ENCODE assay signal across 22 mouse cellular contexts in the genomic region with DNA sequence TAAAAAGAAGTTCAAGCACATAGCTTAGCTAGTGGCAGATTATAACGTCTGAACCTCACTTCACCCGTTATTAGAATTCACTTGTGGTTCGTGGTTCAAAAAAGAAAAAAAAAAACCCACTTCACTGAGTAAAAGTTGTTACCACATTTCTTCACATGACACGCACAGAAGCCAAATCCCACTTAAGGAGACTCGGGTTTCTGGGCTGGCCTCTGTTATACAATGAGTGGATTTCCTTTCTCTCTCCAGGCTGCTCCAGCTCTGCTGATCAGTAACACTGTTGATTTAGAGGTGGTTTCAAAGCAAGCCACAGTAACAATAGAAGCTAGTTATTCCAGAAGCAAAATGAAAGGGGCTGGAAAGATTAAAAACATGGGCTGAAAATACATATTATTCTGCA.
DNase-seq lines count a peak whose midpoint lies in the region; ATAC-seq and TF ChIP-seq lines count a peak whose summit lies in the region.
"Had no signal": no experiment of that assay in that cellular context is flagged by ENCODE, and none has a peak within 500 bp of the region (broad histone marks: within the 10 kb centered on the region; RNA-seq: fewer than 3 reads in every experiment).

No protein-coding gene starts in this region.

- H3K4me2 ChIP-seq in forebrain, embryonic 14.5 days (ENCODE audit: low read length): no peak overlapping the region
- H3K4me2 ChIP-seq in forebrain, embryonic 13.5 days: no peak overlapping the region
- H3K4me2 ChIP-seq in midbrain, embryonic 16.5 days (ENCODE audit: low read length): no peak overlapping the region
- H3K4me2 ChIP-seq: embryonic facial prominence, embryonic 13.5 days; forebrain, embryonic 12.5 days; heart, embryonic 12.5 days; hindbrain, embryonic 14.5 days had no signal

- no peak overlapping the region for H3K9ac ChIP-seq in forebrain, embryonic 14.5 days (ENCODE audit: low read length)
- no peak overlapping the region for H3K9ac ChIP-seq in forebrain, embryonic 13.5 days
- H3K9ac ChIP-seq in midbrain, embryonic 16.5 days (ENCODE audit: low read depth, low read length): no peak overlapping the region
- H3K9ac ChIP-seq: embryonic facial prominence, embryonic 13.5 days; forebrain, embryonic 12.5 days; heart, embryonic 12.5 days; hindbrain, embryonic 14.5 days had no signal

- no peaks in the 10 kb centered on the region for H3K27me3 ChIP-seq in forebrain, embryonic 14.5 days (replicated peaks; ENCODE audit: control insufficient read depth, insufficient read depth, low read length)
- H3K27me3 ChIP-seq in forebrain, embryonic 13.5 days: no peaks in the 10 kb centered on the region
- no peaks in the 10 kb centered on the region for H3K27me3 ChIP-seq in midbrain, embryonic 10.5 days (ENCODE audit: low read depth, poor library complexity, severe bottlenecking)
- H3K27me3 ChIP-seq in midbrain, embryonic 16.5 days (ENCODE audit: control insufficient read depth, insufficient read depth, low read depth, low read length): no peaks in the 10 kb centered on the region
- H3K27me3 ChIP-seq: CH12.LX; embryonic facial prominence, embryonic 13.5 days; forebrain, embryonic 12.5 days; heart, embryonic 12.5 days had no signal

- peak; percentile 13 for DNase-seq in forebrain, embryonic 14.5 days (ENCODE audit: low spot score)
- no peak for DNase-seq in midbrain, embryonic 10.5 days (ENCODE audit: low spot score)
- no peak for DNase-seq in cerebellum, adult 11 months
- DNase-seq in adrenal gland, postnatal 4 days (ENCODE audit: low spot score in 2 of 2): no peak
- DNase-seq: adrenal gland, adult 8-10 months; cerebellum, adult 2 months; cerebellum, postnatal 10 days; embryo, embryonic 11 days; gastrocnemius, adult 2 months; gastrocnemius, postnatal 25 days had no signal

- no peaks in the 10 kb centered on the region for H3K9me3 ChIP-seq in forebrain, embryonic 14.5 days (replicated peaks; ENCODE audit: control insufficient read depth, low read length)
- no peaks in the 10 kb centered on the region for H3K9me3 ChIP-seq in forebrain, embryonic 13.5 days (replicated peaks)
- no peaks in the 10 kb centered on the region for H3K9me3 ChIP-seq in midbrain, embryonic 10.5 days (replicated peaks)
- no peaks in the 10 kb centered on the region for H3K9me3 ChIP-seq in midbrain, embryonic 16.5 days (replicated peaks; ENCODE audit: control insufficient read depth, low read length, poor library complexity, severe bottlenecking)
- H3K9me3 ChIP-seq: embryonic facial prominence, embryonic 13.5 days; forebrain, embryonic 12.5 days; heart, embryonic 12.5 days; hindbrain, embryonic 10.5 days had no signal

- no peak overlapping the region for H3K4me3 ChIP-seq in forebrain, embryonic 14.5 days (ENCODE audit: low read depth, low read length)
- no peak overlapping the region for H3K4me3 ChIP-seq in forebrain, embryonic 13.5 days
- H3K4me3 ChIP-seq in midbrain, embryonic 10.5 days: no peak overlapping the region
- H3K4me3 ChIP-seq in midbrain, embryonic 16.5 days (ENCODE audit: low read depth, low read length): no peak overlapping the region
- H3K4me3 ChIP-seq in embryonic fibroblast, embryonic 13.5 days (ENCODE audit: insufficient read depth, low read length): no peak overlapping the region
- H3K4me3 ChIP-seq: embryonic facial prominence, embryonic 13.5 days; erythroblast, embryonic 14.5 days; forebrain, embryonic 12.5 days; gastrocnemius, adult 2 months; heart, embryonic 12.5 days; hindbrain, embryonic 10.5 days had no signal

- WGBS in forebrain, embryonic 14.5 days: 21% methylated on average over 5 of the region's 5 CpGs
- 19% methylated on average over 5 of the region's 5 CpGs for WGBS in forebrain, embryonic 13.5 days
- WGBS in midbrain, embryonic 10.5 days: 47% methylated on average over 5 of the region's 5 CpGs
- WGBS in midbrain, embryonic 16.5 days: 28% methylated on average over 5 of the region's 5 CpGs

- TF ChIP-seq POLR2A in embryonic fibroblast, embryonic 13.5 days (IDR thresholded peaks at IDR 0.05; ENCODE audit: low read depth, low read length): no peak

- H3K27ac ChIP-seq in forebrain, embryonic 14.5 days (ENCODE audit: low read depth, low read length): no peak overlapping the region
- H3K27ac ChIP-seq in forebrain, embryonic 13.5 days: no peak overlapping the region
- H3K27ac ChIP-seq in midbrain, embryonic 10.5 days (replicated peaks): peak overlapping the region; percentile 46
- no peak overlapping the region for H3K27ac ChIP-seq in midbrain, embryonic 16.5 days (ENCODE audit: low read length)
- H3K27ac ChIP-seq in embryonic fibroblast, embryonic 13.5 days (ENCODE audit: insufficient read depth, low read length): peak overlapping the region; percentile 34; the same call in 1 of the 2 replicates
- H3K27ac ChIP-seq: embryonic facial prominence, embryonic 13.5 days; forebrain, embryonic 12.5 days; gastrocnemius, adult 2 months; hindbrain, embryonic 10.5 days; hindbrain, embryonic 14.5 days had no signal

- no peaks in the 10 kb centered on the region for H3K36me3 ChIP-seq in forebrain, embryonic 14.5 days (ENCODE audit: control insufficient read depth, insufficient read depth, low read length)
- H3K36me3 ChIP-seq in forebrain, embryonic 13.5 days (ENCODE audit: poor library complexity, severe bottlenecking): no peaks in the 10 kb centered on the region
- H3K36me3 ChIP-seq in midbrain, embryonic 10.5 days: no peaks in the 10 kb centered on the region
- H3K36me3 ChIP-seq in midbrain, embryonic 16.5 days (ENCODE audit: control insufficient read depth, insufficient read depth, low read length): no peaks in the 10 kb centered on the region
- H3K36me3 ChIP-seq: embryonic facial prominence, embryonic 13.5 days; forebrain, embryonic 12.5 days; heart, embryonic 12.5 days; hindbrain, embryonic 10.5 days had no signal

- H3K4me1 ChIP-seq in forebrain, embryonic 14.5 days (ENCODE audit: control insufficient read depth, insufficient read depth, low read length): no peaks in the 10 kb centered on the region
- peaks cover 7% of the 10 kb centered on the region; the same call in 1 of the 2 replicates for H3K4me1 ChIP-seq in forebrain, embryonic 13.5 days
- peaks cover 19% of the 10 kb centered on the region for H3K4me1 ChIP-seq in midbrain, embryonic 10.5 days
- H3K4me1 ChIP-seq in midbrain, embryonic 16.5 days (ENCODE audit: control insufficient read depth, insufficient read depth, low read length): no peaks in the 10 kb centered on the region
- no peaks in the 10 kb centered on the region for H3K4me1 ChIP-seq in embryonic fibroblast, embryonic 13.5 days (ENCODE audit: control insufficient read depth, insufficient read depth, low read length)
- H3K4me1 ChIP-seq: heart, embryonic 12.5 days had no signal

- ATAC-seq in forebrain, embryonic 14.5 days: no peak
- ATAC-seq in forebrain, embryonic 13.5 days: no peak
- no peak for ATAC-seq in midbrain, embryonic 16.5 days
- ATAC-seq in erythroid progenitor cell, adult 5-6 weeks (replicated peaks; ENCODE audit: low FRiP score, poor library complexity, severe bottlenecking): no peak
- ATAC-seq: intestine, embryonic 16.5 days had no signal

- no peak for TF ChIP-seq CTCF in embryonic fibroblast, embryonic 13.5 days (IDR thresholded peaks at IDR 0.05; ENCODE audit: borderline replicate concordance, insufficient read depth, low read length)

Comparison
In these comparisons a context has a peak if more than half of its experiments do, and no peak if none do; other contexts are left out.
1. H3K27ac ChIP-seq: peak in midbrain, embryonic 10.5 days (single experiment) and embryonic fibroblast, embryonic 13.5 days (single experiment); none in forebrain, embryonic 14.5 days (single experiment), forebrain, embryonic 13.5 days (single experiment) and midbrain, embryonic 16.5 days (single experiment).